Mouse (Mus musculus) megakaryocyte, embryonic 14.5 days (primary cell): Measurements from ENCODE around the gene Ap3s2.

Experiments
- FLI1 ChIP-seq: IDR thresholded peaks from 2 replicates; pipeline ENCODE4 v1.6.1; 2012; ENCODE audit warnings: low read length, inconsistent platforms, mixed read lengths
- GATA1 ChIP-seq: IDR thresholded peaks from 3 replicates; pipeline ENCODE4 v1.6.1; 2012; ENCODE audit warnings: mixed read lengths, low read length, inconsistent platforms, borderline replicate concordance

DNA sequence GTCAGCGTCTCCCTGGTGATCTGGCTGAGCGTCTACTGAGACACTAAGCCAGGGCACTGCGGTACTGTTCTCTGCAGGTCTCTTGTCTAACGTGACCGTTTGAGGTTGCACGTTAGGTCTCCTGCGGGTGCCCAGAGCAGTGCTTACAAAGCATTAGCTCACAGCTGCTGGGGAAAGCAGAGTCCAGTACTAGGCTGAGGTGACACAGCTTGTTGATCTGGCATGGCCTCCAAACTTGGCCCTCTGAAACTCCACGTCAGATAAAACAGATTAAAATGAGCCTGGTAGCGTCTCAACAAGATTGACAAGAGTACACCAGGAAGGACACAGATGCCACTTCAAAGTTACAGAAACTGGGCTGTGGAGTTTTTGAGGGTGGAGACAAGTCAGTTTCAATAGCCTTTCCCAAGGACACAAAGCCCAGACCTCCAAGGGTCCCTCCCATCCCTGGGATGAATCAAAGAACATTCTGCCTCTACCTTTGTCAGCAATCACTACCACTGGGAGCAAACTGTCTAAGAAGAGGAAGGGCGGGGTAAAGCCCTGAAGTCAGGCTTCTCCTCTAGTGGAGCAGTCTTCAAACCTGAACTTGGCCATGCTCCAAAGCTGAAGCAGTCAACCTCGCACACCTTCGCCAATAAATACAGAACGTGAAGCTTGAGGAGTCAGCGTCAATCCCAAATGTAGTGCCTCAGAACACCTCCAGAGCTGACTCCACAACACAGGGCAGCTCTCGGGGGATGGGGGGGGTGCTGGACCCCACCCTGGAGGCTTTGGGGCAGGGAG lies 29.8 kb downstream of the Ap3s2 start:
- TF ChIP-seq GATA1 (no peak), FLI1 (no peak)
